Mouse (Mus musculus): ENCODE measurements around the gene Sox30. TPM values are rescaled to one million over a fixed set of nuclear protein-coding genes. Genes with fewer than 3 reads are reported as not detected.

Gene Sox30
- total and polyA plus RNA-seq, 3 experiments: not detected

DNA sequence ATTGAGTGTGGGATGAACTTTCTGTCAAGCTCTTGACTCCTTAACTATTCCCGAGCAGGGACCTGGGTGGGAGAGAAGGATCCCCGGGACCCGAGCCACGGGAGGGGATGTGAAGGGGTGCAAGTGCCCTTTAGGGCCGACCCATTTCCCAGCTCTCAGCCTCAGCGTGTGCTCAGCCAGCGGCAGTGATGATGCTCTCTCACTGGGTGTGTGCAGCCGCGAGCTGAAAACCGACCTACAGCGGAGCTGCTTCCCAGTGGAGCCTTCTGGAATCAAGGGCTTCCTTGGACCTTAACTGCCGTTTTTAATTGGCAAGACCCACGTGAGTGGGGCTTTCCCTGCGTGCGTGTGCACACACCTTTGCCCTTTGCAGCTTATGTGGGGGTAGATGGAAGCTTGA, 58.8 kb downstream of the Sox30 start:
- Histone ChIP-seq H3K27me3 (replicated peaks) (no peaks in the 10 kb centered on the region), H3K79me2 (replicated peaks; ENCODE audit: control insufficient read depth, extremely low read depth, insufficient read depth, poor library complexity, severe bottlenecking) (no peaks in the 10 kb centered on the region), H3K4me3 (replicated peaks in 1 of 3; ENCODE audit: low read depth in 2 of 3, low read length in 2 of 3, poor library complexity in 1 of 3) (no peak overlapping the region), H3K9me3 (replicated peaks; ENCODE audit: low read length) (no peaks in the 10 kb centered on the region), H3K27ac (ENCODE audit: insufficient read depth, low read depth) (no peak overlapping the region), H3K4me2 (ENCODE audit: insufficient read depth, low read depth, poor library complexity, severe bottlenecking) (no peak overlapping the region), H3K9ac (ENCODE audit: insufficient read depth, low read depth) (no peak overlapping the region), H3K4me1 (ENCODE audit: control insufficient read depth in 1 of 2, insufficient read depth in 2 of 2) (peaks cover 0 to 5% of the 10 kb centered on the region in 2 experiments; a peak in 1 of 4 replicates), H3K36me3 (replicated peaks in 1 of 2; ENCODE audit: control insufficient read depth in 1 of 2, insufficient read depth in 1 of 2, low read length in 1 of 2) (no peaks in the 10 kb centered on the region)
- TF ChIP-seq ETS1 (conservative IDR thresholded peaks at IDR 0.05; ENCODE audit: low read depth, low read length): no peak
- no peak for TF ChIP-seq ZMIZ1 (IDR thresholded peaks at IDR 0.05; ENCODE audit: low read depth, low read length)
- TF ChIP-seq NRF1 (IDR thresholded peaks at IDR 0.05; ENCODE audit: low read depth, low read length): no peak
- no peak for TF ChIP-seq E2F4 (IDR thresholded peaks at IDR 0.05; ENCODE audit: insufficient replicate concordance, low read depth, low read length)
- TF ChIP-seq NELFE (IDR thresholded peaks at IDR 0.05; ENCODE audit: low read depth, low read length): no peak
- dilution Hi-C loops (cut with MboI; ENCODE audit: extremely low pct_ligation_motif_present, extremely low pct_unique_long_range_greater_than_20kb, low sequenced_read_pairs): no loop called here
- in situ Hi-C loops (cut with MboI; ENCODE audit: low pct_ligation_motif_present, low pct_unique_long_range_greater_than_20kb, low sequenced_read_pairs): loop anchor here (10.0 kb wide), 1 partner anchor 156 kb away; no protein-coding TSS in a partner anchor
- no peak for DNase-seq (ENCODE audit: extremely low read depth)

DNA sequence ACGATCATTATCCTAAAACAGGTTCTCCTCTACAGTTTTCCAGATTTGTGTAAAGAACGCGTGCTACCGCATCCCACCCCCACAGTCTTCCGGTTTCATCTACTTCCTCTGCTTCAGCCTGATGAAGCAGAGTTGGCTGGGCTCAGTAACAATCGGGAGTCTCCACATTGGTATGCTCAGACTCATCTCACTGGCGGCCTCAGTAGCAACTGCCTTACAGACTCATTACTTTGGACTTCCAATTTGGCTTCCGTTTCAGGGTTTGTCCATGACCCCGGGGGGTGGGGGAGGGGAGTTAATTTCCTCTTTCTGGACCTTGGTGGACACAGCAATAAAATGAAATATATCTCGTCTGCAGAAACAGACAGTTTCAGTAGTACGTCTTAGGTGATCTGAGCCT, 59.2 kb downstream of the Sox30 start:
- TF ChIP-seq UBTF (IDR thresholded peaks at IDR 0.05; ENCODE audit: low read depth, low read length): no peak
- no peak for TF ChIP-seq MXI1 (IDR thresholded peaks at IDR 0.05; ENCODE audit: low read depth, low read length)
- no peak for TF ChIP-seq USF2 (conservative IDR thresholded peaks at IDR 0.05; ENCODE audit: low read depth, low read length)
- TF ChIP-seq E2F4 (IDR thresholded peaks at IDR 0.05; ENCODE audit: insufficient replicate concordance, low read depth, low read length): no peak
- no peak for TF ChIP-seq MAFK (IDR thresholded peaks at IDR 0.05; ENCODE audit: insufficient replicate concordance, low read length)
- no peak for TF ChIP-seq JUN (IDR thresholded peaks at IDR 0.05; ENCODE audit: insufficient read depth, low read depth, low read length)
- TF ChIP-seq MEF2A (IDR thresholded peaks at IDR 0.05; ENCODE audit: borderline replicate concordance, low read depth, low read length): no peak
- TF ChIP-seq RAD21 (IDR thresholded peaks at IDR 0.05; ENCODE audit: low read depth, low read length): no peak
- no peak for TF ChIP-seq MAZ (IDR thresholded peaks at IDR 0.05; ENCODE audit: low read depth, low read length)
- no peak for TF ChIP-seq CTCF (conservative IDR thresholded peaks at IDR 0.05 in 1 of 2, IDR thresholded peaks at IDR 0.05 in 1 of 2; ENCODE audit: low read depth in 2 of 2, low read length in 2 of 2)
- dilution Hi-C loops (cut with MboI; ENCODE audit: extremely low pct_ligation_motif_present, extremely low pct_unique_long_range_greater_than_20kb, low sequenced_read_pairs) (no loop called here), in situ Hi-C loops (cut with MboI; ENCODE audit: low pct_ligation_motif_present, low pct_unique_long_range_greater_than_20kb, low sequenced_read_pairs) (loop anchor here (10.0 kb wide), 1 partner anchor 155 kb away; no protein-coding TSS in a partner anchor)
- Histone ChIP-seq H3K4me2 (ENCODE audit: insufficient read depth, low read depth, poor library complexity, severe bottlenecking) (no peak overlapping the region), H3K4me3 (replicated peaks in 1 of 3; ENCODE audit: low read depth in 2 of 3, low read length in 2 of 3, poor library complexity in 1 of 3) (no peak overlapping the region), H3K9ac (ENCODE audit: insufficient read depth, low read depth) (no peak overlapping the region), H3K36me3 (replicated peaks in 1 of 2; ENCODE audit: control insufficient read depth in 1 of 2, insufficient read depth in 1 of 2, low read length in 1 of 2) (no peaks in the 10 kb centered on the region), H3K27ac (ENCODE audit: insufficient read depth, low read depth) (no peak overlapping the region), H3K27me3 (replicated peaks) (no peaks in the 10 kb centered on the region), H3K9me3 (replicated peaks; ENCODE audit: low read length) (no peaks in the 10 kb centered on the region), H3K79me2 (replicated peaks; ENCODE audit: control insufficient read depth, extremely low read depth, insufficient read depth, poor library complexity, severe bottlenecking) (no peaks in the 10 kb centered on the region), H3K4me1 (ENCODE audit: control insufficient read depth in 1 of 2, insufficient read depth in 2 of 2) (peaks cover 0 to under 1% of the 10 kb centered on the region in 2 experiments; a peak in 1 of 4 replicates)
- no peak for DNase-seq (ENCODE audit: extremely low read depth)
